Mouse (Mus musculus): ENCODE measurements around the gene Acvrl1. TPM values are rescaled to one million over a fixed set of nuclear protein-coding genes. Genes with fewer than 3 reads are reported as not detected.

Gene Acvrl1
- total RNA-seq (2023): 10 to 100 TPM; 41.9 to 51.5 TPM

DNA sequence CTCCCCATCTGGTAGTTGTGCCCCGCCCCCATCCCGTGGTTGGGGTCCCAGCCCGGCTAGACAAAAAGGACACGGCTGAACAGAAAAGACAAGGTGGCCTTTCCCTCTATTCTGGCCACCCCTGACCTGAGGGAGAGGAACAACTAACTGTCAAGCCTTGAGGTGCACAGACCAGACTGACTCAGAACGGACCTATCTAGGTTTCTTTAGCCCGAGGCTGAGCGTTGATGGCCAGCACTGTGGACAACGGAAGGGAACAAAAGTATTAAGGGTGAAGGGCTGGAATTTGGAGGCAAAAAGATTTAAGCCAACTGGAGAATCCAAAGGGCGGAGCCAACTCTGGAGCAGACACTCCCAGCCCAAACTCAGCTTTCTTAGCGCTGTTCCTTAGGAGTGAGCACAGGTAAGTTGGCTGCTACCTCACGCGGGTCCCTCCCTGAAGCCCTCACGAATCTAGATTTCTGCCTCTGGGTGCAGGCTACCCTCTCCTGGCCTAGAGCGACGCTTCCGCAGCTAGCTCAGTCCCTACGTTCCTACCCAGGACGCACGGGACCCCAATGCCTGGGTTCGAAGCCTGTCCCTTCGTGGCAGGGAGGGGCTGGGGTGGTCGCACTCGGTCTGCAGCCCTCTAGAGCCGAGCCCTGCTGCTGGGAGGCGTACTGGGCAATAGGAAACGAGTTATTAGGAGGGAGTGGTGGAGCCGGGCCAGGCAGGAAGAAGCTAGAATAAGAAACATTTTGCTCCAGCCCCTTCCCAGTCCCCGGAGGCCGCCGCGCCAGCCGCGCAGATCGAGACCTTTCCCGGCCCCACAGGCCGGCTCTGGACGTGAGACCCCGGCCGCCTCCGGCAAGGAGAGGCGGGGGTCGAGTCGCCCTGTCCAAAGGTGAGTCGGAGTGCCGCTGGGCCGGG is at the start of gene Acvrl1:
Gene Acvrl1 (plus strand): TSS at position 342 of the 909 bp plus-strand sequence.

DNA sequence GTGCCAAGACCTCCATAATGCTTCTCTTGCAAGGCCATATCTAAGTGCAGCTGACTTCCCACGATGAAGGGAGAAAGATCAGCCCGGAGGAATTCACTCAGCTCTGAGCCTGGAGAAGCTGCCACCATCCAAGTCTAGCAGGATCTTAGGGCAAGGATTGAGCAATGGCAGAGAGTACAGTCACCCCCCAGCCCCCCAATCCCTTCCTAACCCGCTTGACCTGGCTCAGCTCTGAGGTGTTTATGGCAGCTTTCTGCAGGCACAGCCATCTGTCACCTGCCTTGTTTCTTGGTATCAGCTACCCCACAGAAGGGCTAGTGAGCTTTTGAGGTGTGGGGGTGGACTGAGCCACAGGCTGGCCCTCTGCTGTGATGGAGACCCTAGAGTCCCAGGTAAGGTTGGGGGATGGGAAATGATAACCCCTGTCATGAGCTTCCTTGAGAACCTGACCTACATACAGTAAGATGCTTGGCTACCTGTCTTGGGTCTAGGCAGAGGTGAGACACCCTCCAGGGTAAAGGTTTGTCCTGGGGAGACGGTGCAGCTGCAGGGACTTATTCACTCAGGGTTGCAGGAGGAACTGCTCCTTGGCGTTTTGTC is 12.7 kb upstream of the Acvrl1 start, which contains the start of gene Ankrd33:
Gene Ankrd33 (plus strand): TSS at position 245 of the 600 bp plus-strand sequence.

DNA sequence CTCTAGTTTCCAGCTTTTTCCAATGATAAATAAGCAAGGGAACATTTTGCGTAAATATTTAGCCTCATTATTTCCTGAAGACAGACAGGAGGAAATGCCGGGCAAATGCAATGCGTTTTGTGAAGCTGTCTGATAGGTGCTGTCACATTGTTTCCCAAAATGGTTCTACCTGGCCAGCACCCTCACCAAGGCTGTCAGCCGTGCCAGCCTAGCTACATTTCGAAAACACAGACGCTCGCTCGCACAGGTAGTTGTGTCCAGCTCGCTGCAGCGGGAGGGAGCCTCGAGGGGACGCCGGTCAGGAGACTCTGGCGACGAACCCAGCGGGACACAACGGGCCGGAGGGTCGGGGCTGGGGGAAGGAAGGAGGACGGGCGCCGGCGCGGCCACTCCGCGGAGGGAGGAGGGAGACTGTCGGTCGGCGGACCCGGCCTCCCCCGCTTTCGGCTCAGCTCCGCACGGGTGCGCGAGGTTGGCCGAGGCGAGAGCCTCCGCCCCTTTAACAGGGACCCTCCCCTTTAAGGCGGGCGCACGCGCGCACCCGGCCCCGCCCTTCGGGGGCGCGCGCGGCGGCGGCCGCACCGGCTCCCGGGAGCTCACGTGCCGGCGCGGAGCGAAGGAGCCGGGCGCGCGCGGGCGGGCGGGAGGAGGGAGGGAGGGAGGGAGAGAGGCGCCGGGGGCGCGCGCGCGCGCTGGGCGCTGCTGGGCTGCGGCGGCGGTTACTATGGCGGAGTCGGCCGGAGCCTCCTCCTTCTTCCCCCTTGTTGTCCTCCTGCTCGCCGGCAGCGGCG is 45.3 kb downstream of the Acvrl1 start, which contains the start of gene Acvr1b:
Gene Acvr1b (plus strand): TSS at position 647 of the 791 bp plus-strand sequence.

Other genes with a start within 250 kb of the Acvrl1 start
- gene Gm47841, start 81.1 kb upstream of the Acvrl1 start, total RNA-seq (2023): not detected
- gene Fignl2, start 50.0 kb upstream of the Acvrl1 start, total RNA-seq (2023): under 1 TPM; 0.15 to 0.18 TPM
- gene Ankrd33, start 12.8 kb upstream of the Acvrl1 start, total RNA-seq (2023): not detected
- gene Acvr1b, start 45.5 kb downstream of the Acvrl1 start, total RNA-seq (2023): 10 to 100 TPM; 14.9 to 18.6 TPM
- 1 to 10 TPM; 1.2 to 1.7 TPM for gene Grasp, start 95.7 kb downstream of the Acvrl1 start, total RNA-seq (2023)
- 100 to 1,000 TPM; 140 to 280 TPM for gene Nr4a1, start 125.7 kb downstream of the Acvrl1 start, total RNA-seq (2023)
- gene Atg101, start 155.8 kb downstream of the Acvrl1 start, total RNA-seq (2023): 10 to 100 TPM; 49.4 to 56.3 TPM
- under 1 TPM; 0.24 to 0.26 TPM for gene 6030408B16Rik, start 164.7 kb downstream of the Acvrl1 start, total RNA-seq (2023)
- 10 to 100 TPM; 27.7 to 29.9 TPM for gene Krt80, start 241.6 kb downstream of the Acvrl1 start, total RNA-seq (2023)